Mouse (Mus musculus) embryonic facial prominence, embryonic 14.5 days (tissue): ENCODE results near the gene Slc51a. TPM values are rescaled to one million over a fixed set of nuclear protein-coding genes. Genes with fewer than 3 reads are reported as not detected.
A peak's percentile ranks its signal among the peaks of the same experiment; 100 is the strongest.
"Not testable (repeated sequence)": the region's sequence is repeated elsewhere in the genome, so short reads cannot be mapped to it uniquely, and the experiment has no call there.

ENCODE experiments used
- ATAC-seq: fragments of 200-750 bp; cut with Nextera tagmentation; 2 replicates; pipeline ENCODE4 v1.8.0; 2017; ENCODE audit warnings: low read depth, moderate number of reproducible peaks, moderate TSS enrichment
- DNase-seq: peaks from one replicate; pipeline ENCODE4 v3.0.0-alpha.2; 2015; ENCODE audit warnings: low spot score
- H3K27ac ChIP-seq: fragments of 300-500 bp; sonication (generic); replicated peaks from 2 replicates; pipeline ENCODE4 v1.5.1; 2014; ENCODE audit warnings: low read depth, mild to moderate bottlenecking, low read length, moderate library complexity
- H3K27me3 ChIP-seq: fragments of 300-500 bp; sonication (generic); replicated peaks from 2 replicates; pipeline ENCODE4 v1.6.1; 2014; ENCODE audit warnings: low read length; ENCODE audit not compliant: control insufficient read depth, insufficient read depth
- H3K36me3 ChIP-seq: fragments of 300-500 bp; sonication (generic); 2 replicates; pipeline ENCODE4 v1.6.1; 2014; ENCODE audit warnings: low read length, mixed read lengths; ENCODE audit not compliant: control insufficient read depth, insufficient read depth
- H3K4me1 ChIP-seq: fragments of 300-500 bp; sonication (generic); 2 replicates; pipeline ENCODE4 v1.6.1; 2014; ENCODE audit warnings: antibody characterized with exemption, low read length; ENCODE audit not compliant: control insufficient read depth, insufficient read depth
- H3K4me2 ChIP-seq: fragments of 300-500 bp; sonication (generic); 2 replicates; pipeline ENCODE4 v1.6.1; 2014; ENCODE audit warnings: low read depth, mild to moderate bottlenecking, low read length, moderate library complexity, mixed read lengths
- H3K4me3 ChIP-seq: fragments of 300-500 bp; sonication (generic); 2 replicates; pipeline ENCODE4 v1.5.1; 2014; ENCODE audit warnings: low read depth, mild to moderate bottlenecking, low read length
- H3K9ac ChIP-seq: fragments of 300-500 bp; sonication (generic); 2 replicates; pipeline ENCODE4 v1.6.1; 2014; ENCODE audit warnings: low read depth, mild to moderate bottlenecking, low read length, moderate library complexity, mixed read lengths
- H3K9me3 ChIP-seq: fragments of 300-500 bp; sonication (generic); 2 replicates; pipeline ENCODE4 v1.6.1; 2016; ENCODE audit warnings: low read length; ENCODE audit not compliant: control insufficient read depth
- WGBS: fragments of 180-500 bp; shearing (Covaris S2); extraction: QIAGEN DNeasy Blood & Tissue Kit; methylation state at CpG from one replicate; pipeline ENCODE4 v1.1.7; 2014; 5-methylcytosine and 5-hydroxymethylcytosine counted together
- polyA plus RNA-seq: library from polyadenylated mRNA; unstranded; fragments of >200 nt; fragmentation: Nextera tagmentation; extraction: Ambion mirVana; gene quantifications from 2 replicates; pipeline ENCODE4 v1.2.1, GENCODE M21; 2014

The Slc51a gene
- polyA plus RNA-seq, 1 experiment from 2014 or later = 0.29 TPM

DNA sequence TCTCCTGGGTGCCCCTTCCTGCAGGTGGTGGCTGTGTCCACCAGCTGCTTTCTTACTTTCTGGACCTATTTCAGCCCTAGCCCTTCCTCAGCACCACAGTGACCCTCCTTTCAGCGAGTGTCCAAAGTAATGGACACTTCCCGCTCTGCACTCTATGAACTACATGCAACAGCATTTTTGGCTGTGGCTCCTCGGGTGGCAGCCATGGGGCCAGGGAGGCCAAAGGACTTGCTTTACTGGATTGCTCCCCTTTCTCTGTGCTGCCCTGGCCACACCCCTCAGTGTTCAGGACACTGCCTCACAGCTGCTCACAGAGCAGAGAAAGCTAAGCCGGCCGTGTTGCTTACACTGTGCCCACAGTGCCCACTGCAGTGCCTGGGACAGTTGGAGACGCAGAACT, 16.0 kb upstream of the Slc51a start:
- DNase-seq = no peak
- Histone ChIP-seq H3K27me3 (no peaks in the 10 kb centered on the region), H3K9me3 (no peaks in the 10 kb centered on the region), H3K36me3 (no peaks in the 10 kb centered on the region), H3K4me3 (no peak overlapping the region), H3K4me2 (no peak overlapping the region), H3K4me1 (no peaks in the 10 kb centered on the region), H3K27ac (no peak overlapping the region), H3K9ac (no peak overlapping the region)
- ATAC-seq = no peak
- 73% methylated on average over 6 of the region's 6 CpGs for WGBS

DNA sequence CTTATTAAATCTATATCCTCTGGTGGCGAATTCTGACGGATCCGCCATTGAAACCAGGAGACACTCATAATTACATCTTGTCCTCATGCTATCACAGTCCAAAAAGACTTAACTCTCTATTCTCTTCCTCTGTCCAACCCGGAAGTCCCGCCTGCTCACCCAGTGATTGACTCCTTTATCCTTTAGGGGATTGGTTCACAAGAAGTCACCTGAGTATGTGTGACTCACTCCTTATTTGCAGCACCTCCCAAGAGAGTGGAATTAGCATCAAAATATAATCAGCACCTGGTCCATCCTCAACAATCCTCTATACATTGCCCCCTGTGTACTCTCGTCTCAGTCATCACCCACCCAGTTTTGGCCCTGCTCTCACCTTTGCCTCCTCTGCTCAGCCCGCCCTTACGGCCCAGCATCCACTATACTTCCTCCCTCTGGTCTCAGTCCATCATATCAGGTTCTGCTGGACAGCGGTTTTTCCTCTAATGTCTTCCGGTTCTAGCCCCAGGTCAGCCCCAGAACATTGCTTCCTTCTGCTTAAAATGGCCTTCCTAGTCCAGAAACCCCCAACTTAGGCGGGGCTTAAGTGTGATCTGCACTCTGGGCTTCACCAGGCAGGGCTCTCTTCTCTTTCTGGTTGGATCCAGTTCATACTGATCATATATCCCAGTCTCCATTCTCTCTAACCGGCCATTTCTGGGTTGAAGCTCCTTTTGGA, 15.1 kb upstream of the Slc51a start:
- no peak overlapping the region for H3K9ac ChIP-seq
- no peaks in the 10 kb centered on the region for H3K9me3 ChIP-seq
- no peak for ATAC-seq
- H3K27ac ChIP-seq = no peak overlapping the region
- H3K4me2 ChIP-seq = no peak overlapping the region
- H3K4me1 ChIP-seq = no peaks in the 10 kb centered on the region
- H3K4me3 ChIP-seq = no peak overlapping the region
- H3K27me3 ChIP-seq = no peaks in the 10 kb centered on the region
- DNase-seq = no peak
- H3K36me3 ChIP-seq = no peaks in the 10 kb centered on the region
- 83% methylated on average over 12 of the region's 12 CpGs for WGBS

DNA sequence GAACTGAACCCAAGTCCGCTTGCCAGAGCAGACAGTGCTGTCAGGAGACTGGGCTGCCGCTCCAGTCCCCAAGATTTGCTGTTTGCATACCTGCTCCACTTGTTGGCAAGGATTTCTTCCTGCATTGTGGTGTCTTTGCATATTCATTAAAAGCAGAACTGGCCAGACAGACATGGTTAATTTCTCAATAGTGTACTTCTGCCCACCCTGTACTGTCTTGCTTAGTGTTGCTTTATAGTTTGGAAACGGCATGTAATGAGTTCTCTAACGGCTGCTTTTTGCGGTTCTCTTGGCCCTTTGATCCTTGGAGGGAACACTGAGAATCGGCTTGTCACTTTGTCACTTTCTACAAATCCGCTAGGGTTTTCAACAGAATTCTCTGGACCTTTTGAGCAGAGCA, 13.8 kb upstream of the Slc51a start:
- H3K36me3 ChIP-seq = no peaks in the 10 kb centered on the region
- no peak overlapping the region for H3K27ac ChIP-seq
- no peak overlapping the region for H3K4me3 ChIP-seq
- no peak overlapping the region for H3K4me2 ChIP-seq
- WGBS = 68% methylated on average over 7 of the region's 7 CpGs
- no peaks in the 10 kb centered on the region for H3K9me3 ChIP-seq
- ATAC-seq = no peak
- no peaks in the 10 kb centered on the region for H3K27me3 ChIP-seq
- no peaks in the 10 kb centered on the region for H3K4me1 ChIP-seq
- no peak overlapping the region for H3K9ac ChIP-seq
- no peak for DNase-seq

DNA sequence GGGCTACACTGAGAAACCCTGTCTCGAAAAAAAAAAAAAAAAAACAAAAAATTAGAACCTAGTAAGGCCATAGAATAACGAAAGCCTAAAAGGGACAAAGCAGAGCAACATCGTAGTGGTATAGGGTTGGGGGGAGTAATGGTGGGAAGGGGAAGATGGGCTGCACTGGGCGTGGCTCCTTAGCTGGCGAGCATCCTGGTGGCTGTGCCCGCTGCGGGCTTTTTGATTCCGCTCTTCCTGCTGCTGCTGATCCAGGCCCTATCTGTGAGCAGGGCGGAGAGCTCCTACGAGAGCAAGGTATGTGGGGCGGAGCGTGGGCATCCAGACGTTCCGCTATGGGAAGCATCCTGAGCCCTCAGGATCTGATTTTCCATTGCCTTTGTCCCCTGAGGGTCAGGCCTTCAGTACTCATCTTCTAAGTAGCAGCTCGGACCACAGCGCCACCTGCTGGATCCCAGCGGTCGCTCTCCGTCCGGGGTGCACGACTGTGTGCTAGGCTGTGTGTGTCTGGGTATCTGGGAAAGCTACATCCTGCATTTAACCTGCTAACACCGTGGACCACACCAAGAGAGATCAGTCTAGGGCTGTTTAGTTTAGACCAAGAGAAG, 11.9 kb upstream of the Slc51a start:
- H3K4me2 ChIP-seq = peak overlapping the region; percentile 77
- H3K4me3 ChIP-seq = peak overlapping the region; percentile 42
- H3K9me3 ChIP-seq = no peaks in the 10 kb centered on the region
- DNase-seq (peak; percentile 92), ATAC-seq (peak; percentile 95)
- no peak overlapping the region for H3K27ac ChIP-seq
- peak overlapping the region; percentile 64 for H3K9ac ChIP-seq
- H3K27me3 ChIP-seq = no peaks in the 10 kb centered on the region
- H3K4me1 ChIP-seq = no peaks in the 10 kb centered on the region
- H3K36me3 ChIP-seq = no peaks in the 10 kb centered on the region
- 9% methylated on average over 19 of the region's 22 CpGs for WGBS

DNA sequence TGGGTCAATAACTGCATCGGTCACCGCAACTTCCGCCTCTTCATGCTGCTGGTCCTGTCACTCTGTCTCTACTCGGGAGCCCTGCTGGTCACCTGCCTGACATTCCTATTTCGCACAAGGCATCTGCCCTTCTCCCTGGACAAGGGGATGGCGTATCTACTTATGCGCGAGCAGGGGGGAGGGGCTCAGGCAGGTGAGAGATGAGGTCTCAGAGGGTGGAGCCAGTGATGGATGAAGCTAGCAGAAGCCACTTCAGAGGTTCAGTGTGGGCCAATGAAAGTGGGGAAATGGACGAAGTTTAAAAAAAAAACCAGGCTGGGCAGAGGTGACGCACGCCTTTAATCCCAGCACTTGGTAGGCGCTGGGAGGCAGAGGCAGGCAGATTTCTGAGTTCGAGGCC, 11.3 kb upstream of the Slc51a start:
- DNase-seq (no peak), ATAC-seq (no peak)
- Histone ChIP-seq H3K27ac (no peak overlapping the region), H3K9ac (no peak overlapping the region), H3K4me3 (no peak overlapping the region), H3K9me3 (no peaks in the 10 kb centered on the region), H3K4me1 (no peaks in the 10 kb centered on the region), H3K36me3 (no peaks in the 10 kb centered on the region), H3K27me3 (no peaks in the 10 kb centered on the region), H3K4me2 (peak overlapping the region; percentile 77)
- 64% methylated on average over 13 of the region's 13 CpGs for WGBS

DNA sequence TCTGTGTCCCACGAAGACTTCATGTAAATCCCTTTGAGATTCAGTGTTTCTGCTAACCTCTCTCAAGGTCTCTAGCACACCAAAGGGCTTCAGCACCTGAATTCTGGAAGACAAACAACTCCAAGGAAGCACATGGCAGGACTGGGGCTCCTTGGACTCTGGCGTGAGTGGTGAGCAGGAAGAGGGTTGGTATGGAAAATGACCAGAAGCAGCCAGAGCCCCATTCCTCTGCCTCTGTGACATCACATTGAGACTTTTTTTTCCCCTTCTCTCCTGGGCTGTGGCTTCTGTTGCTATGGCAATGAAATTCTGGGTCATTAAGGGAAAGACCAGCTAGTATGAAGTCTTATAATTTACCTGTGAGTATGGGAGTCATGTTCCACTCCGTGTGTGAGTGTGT, 8.3 kb upstream of the Slc51a start, which contains the start of gene Zdhhc19:
Gene Zdhhc19 (plus strand): TSS at position 301 of the 400 bp plus-strand sequence.
- Histone ChIP-seq H3K36me3 (no peaks in the 10 kb centered on the region), H3K27me3 (no peaks in the 10 kb centered on the region), H3K9me3 (no peaks in the 10 kb centered on the region), H3K4me3 (no peak within 1 kb of the TSS), H3K9ac (no peak within 1 kb of the TSS), H3K4me2 (no peak within 1 kb of the TSS), H3K4me1 (no peaks in the 10 kb centered on the region), H3K27ac (no peak within 1 kb of the TSS)
- ATAC-seq (no peak), DNase-seq (no peak)
- WGBS = 65% methylated on average over 3 of the region's 3 CpGs

DNA sequence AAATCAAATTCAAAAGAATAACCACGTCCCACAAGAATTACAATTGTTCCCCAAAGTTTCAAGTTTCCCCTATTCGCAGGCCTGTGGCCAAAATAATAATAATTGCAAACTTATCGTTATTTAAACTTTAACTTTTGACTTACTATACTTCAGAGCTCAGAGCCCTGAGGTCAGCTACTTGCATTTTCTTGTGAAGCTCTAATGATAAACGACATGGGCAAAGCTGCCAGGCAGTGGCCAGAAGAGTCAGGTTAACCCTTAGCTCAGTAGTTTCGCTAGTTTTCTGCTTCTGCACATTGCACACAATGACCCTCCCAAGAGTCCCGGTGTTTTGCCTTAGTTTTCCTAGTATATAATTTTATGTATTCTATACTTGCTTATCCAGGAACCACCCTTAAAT, 6.7 kb upstream of the Slc51a start:
- H3K4me2 ChIP-seq, H3K4me1 ChIP-seq, H3K4me3 ChIP-seq, H3K9ac ChIP-seq, H3K36me3 ChIP-seq, ATAC-seq, H3K9me3 ChIP-seq, DNase-seq, H3K27me3 ChIP-seq, H3K27ac ChIP-seq: not testable (repeated sequence)
- 66% methylated on average over 6 of the region's 6 CpGs for WGBS

DNA sequence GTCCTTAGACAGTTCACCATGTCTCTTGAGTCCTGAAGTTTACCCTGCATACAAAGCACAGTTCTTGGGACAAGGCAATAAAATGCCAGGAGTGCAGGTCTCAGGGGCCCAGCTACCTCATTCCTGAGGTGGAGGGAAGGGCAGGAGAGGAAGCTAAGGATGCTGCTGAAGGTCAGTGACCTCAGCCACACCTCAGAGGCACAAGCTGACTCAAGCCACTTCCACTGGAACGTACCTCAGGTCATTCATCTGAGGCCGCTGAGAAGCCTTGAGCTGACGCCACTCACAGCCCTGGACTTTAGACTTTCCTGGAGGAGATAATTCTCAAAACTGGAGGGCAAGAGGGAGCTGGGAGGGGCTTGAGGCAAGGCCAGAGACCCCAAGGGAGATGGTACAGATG, 1.3 kb upstream of the Slc51a start:
- Histone ChIP-seq H3K4me3 (no peak overlapping the region), H3K9ac (no peak overlapping the region), H3K36me3 (no peaks in the 10 kb centered on the region), H3K4me1 (no peaks in the 10 kb centered on the region), H3K27ac (no peak overlapping the region), H3K9me3 (no peaks in the 10 kb centered on the region), H3K4me2 (no peak overlapping the region), H3K27me3 (no peaks in the 10 kb centered on the region)
- WGBS = 90% methylated on average over 3 of the region's 3 CpGs
- ATAC-seq (no peak), DNase-seq (no peak)

DNA sequence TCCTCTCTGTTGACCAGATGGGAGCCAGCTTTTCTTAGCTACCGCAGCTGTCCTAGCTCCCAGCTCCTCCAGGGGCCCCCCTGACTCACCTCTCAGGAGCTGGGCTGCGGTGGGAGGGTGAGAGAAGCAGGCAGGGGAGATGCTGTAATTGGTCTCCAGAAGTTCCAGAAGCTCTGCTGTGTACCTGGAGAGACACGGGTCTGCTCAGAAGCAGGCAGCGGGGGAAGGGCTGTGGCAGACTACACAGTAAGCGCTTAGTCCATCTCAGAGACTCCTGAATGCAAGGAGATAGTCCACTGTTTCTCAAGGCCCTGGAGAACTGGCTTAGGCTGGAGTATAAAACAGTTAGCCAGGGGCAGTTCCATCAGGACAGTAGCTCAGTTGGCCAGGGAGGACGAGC, 1.6 kb downstream of the Slc51a start:
- Histone ChIP-seq H3K27ac (no peak overlapping the region), H3K4me3 (no peak overlapping the region), H3K9me3 (no peaks in the 10 kb centered on the region), H3K36me3 (no peaks in the 10 kb centered on the region), H3K27me3 (no peaks in the 10 kb centered on the region), H3K9ac (no peak overlapping the region), H3K4me1 (no peaks in the 10 kb centered on the region), H3K4me2 (no peak overlapping the region)
- ATAC-seq (no peak), DNase-seq (no peak)
- WGBS = 74% methylated on average over 6 of the region's 6 CpGs
